8 mouse cellular contexts compared by ENCODE assay signal in genomic region chr3:95434136-95434982, GRCm38 (mm10). TPM values are rescaled to one million over a fixed set of nuclear protein-coding genes. Genes with fewer than 3 reads are reported as not detected.
DNase-seq lines count a peak whose midpoint lies in the region; ATAC-seq lines count a peak whose summit lies in the region.

Gene Arnt, plus strand, starts transcription at chr3:95434388.

- no peaks in the 10 kb centered on the region for H3K27me3 ChIP-seq in intestine, embryonic 14.5 days (replicated peaks; ENCODE audit: control insufficient read depth, insufficient read depth, low read length)

- peak within 1 kb of the TSS; percentile 74 for H3K27ac ChIP-seq in intestine, embryonic 14.5 days (ENCODE audit: low read depth)

- intact Hi-C loops in left cerebral cortex, postnatal 14 days (cut with DNase I): no loop called here

- peak within 1 kb of the TSS; percentile 75 for H3K9ac ChIP-seq in intestine, embryonic 14.5 days (ENCODE audit: low read length)

- WGBS in intestine, embryonic 14.5 days: under 1% methylated on average over 47 of the region's 47 CpGs

- ATAC-seq in intestine, embryonic 14.5 days (replicated peaks; ENCODE audit: low FRiP score, low TSS enrichment, low read depth): peak; percentile 100

- DNase-seq in adrenal gland, adult 18-20 months (ENCODE audit: low spot score in 2 of 2): peak; percentile 80 to 84
- DNase-seq in embryo, embryonic 11 days: peak; percentile 97
- DNase-seq in gastrocnemius, postnatal 25 days: peak; percentile 94
- DNase-seq in intestine, embryonic 14.5 days (ENCODE audit: low spot score): peak; percentile 96
- DNase-seq in left cerebral cortex, postnatal 14 days (ENCODE audit: low spot score in 2 of 2): peak; percentile 87 to 92
- peak; percentile 97 for DNase-seq in mesoderm, embryonic 11.5 days (ENCODE audit: low read depth, low spot score)
- peak; percentile 87 to 91 for DNase-seq in right cerebral cortex, postnatal 36 days (ENCODE audit: low spot score in 2 of 2)
- peak; percentile 97 for DNase-seq in yolk sac, embryonic 10.5 days (ENCODE audit: low spot score)

- no peaks in the 10 kb centered on the region for H3K9me3 ChIP-seq in intestine, embryonic 14.5 days (ENCODE audit: control insufficient read depth, low read length)

- peak within 1 kb of the TSS; percentile 83 for H3K4me3 ChIP-seq in intestine, embryonic 14.5 days (ENCODE audit: low read depth, low read length)

- H3K4me2 ChIP-seq in intestine, embryonic 14.5 days (ENCODE audit: low read length): peak within 1 kb of the TSS; percentile 88

- peaks cover 16% of the 10 kb centered on the region for H3K36me3 ChIP-seq in intestine, embryonic 14.5 days (ENCODE audit: control insufficient read depth, insufficient read depth, low read length)

- H3K4me1 ChIP-seq in intestine, embryonic 14.5 days (replicated peaks; ENCODE audit: control insufficient read depth, insufficient read depth, low read length): no peaks in the 10 kb centered on the region

RNA-seq across cellular contexts. Expression of gene Arnt, which starts in this region (rescaled TPM):
- total RNA-seq in adrenal gland, adult 18-20 months (2021): 10 to 100 TPM; 50.1 to 60.5 TPM
- total RNA-seq in gastrocnemius, postnatal 25 days (2021): 10 to 100 TPM; 33.8 to 39.3 TPM
- 31.0 and 37.1 TPM in 2 replicates for polyA plus RNA-seq in intestine, embryonic 14.5 days (2014; fragmentation: Nextera tagmentation; extraction: Ambion mirVana)
- 10 to 100 TPM; 32.2 to 36.2 TPM for total RNA-seq in left cerebral cortex, postnatal 14 days (2021)

Comparison
In these comparisons a context has a peak if more than half of its experiments do, and no peak if none do; other contexts are left out.
1. Peak in every context shown above with its lines: DNase-seq, ATAC-seq, H3K4me3 ChIP-seq and H3K27ac ChIP-seq.